Mouse (Mus musculus) thymus, adult 2 months (tissue): ENCODE data around the gene Sec24b. TPM values are rescaled to one million over a fixed set of nuclear protein-coding genes. Genes with fewer than 3 reads are reported as not detected.

Source experiments
- DNase-seq: peaks from one replicate; pipeline ENCODE4 v3.0.0; 2021
- H3K27ac ChIP-seq: fragments of 200-500 bp; 2 replicates; pipeline ENCODE4 v1.5.1; 2012; ENCODE audit warnings: low read length, control low read depth; ENCODE audit not compliant: control insufficient read depth, insufficient read depth
- H3K27me3 ChIP-seq: fragments of 200-500 bp; 2 replicates; pipeline ENCODE4 v1.6.1; 2012; ENCODE audit warnings: mild to moderate bottlenecking, low read length, moderate library complexity, mixed read lengths; ENCODE audit not compliant: control insufficient read depth, insufficient read depth
- H3K36me3 ChIP-seq: fragments of 200-500 bp; 2 replicates; pipeline ENCODE4 v1.6.1; 2012; ENCODE audit warnings: mild to moderate bottlenecking, low read length, moderate library complexity; ENCODE audit not compliant: control insufficient read depth, insufficient read depth
- H3K4me1 ChIP-seq: fragments of 200-500 bp; replicated peaks from 2 replicates; pipeline ENCODE4 v1.6.1; 2012; ENCODE audit warnings: low read length; ENCODE audit not compliant: control insufficient read depth, insufficient read depth
- H3K4me3 ChIP-seq: fragments of 200-500 bp; 2 replicates; pipeline ENCODE4 v1.5.1; 2012; ENCODE audit warnings: mild to moderate bottlenecking, low read length, control low read depth, moderate library complexity; ENCODE audit not compliant: control insufficient read depth, insufficient read depth
- CTCF ChIP-seq: fragments of 200-500 bp; IDR thresholded peaks from 2 replicates; pipeline ENCODE4 v1.5.1; 2012; ENCODE audit warnings: mild to moderate bottlenecking, control low read depth, low read length, moderate library complexity, borderline replicate concordance; ENCODE audit not compliant: control insufficient read depth, poor library complexity, insufficient read depth; ENCODE audit errors: extremely low read depth
- POLR2A ChIP-seq: fragments of 200-500 bp; IDR thresholded peaks from 2 replicates; pipeline ENCODE4 v1.6.1; 2012; ENCODE audit warnings: mild to moderate bottlenecking, low read length, control low read depth, moderate library complexity; ENCODE audit not compliant: control insufficient read depth, poor library complexity, insufficient read depth; ENCODE audit errors: extremely low read depth
- WGBS: fragments of 180-500 bp; shearing (Covaris S2); methylation state at CpG from one replicate; pipeline ENCODE4 v1.1.7; 2018; 5-methylcytosine and 5-hydroxymethylcytosine counted together
- polyA plus RNA-seq: library from polyadenylated mRNA; depleted of rRNA; stranded (reverse); fragments of >200 nt; gene quantifications from 2 replicates; pipeline ENCODE4 v1.2.3, GENCODE M21; 2012

Gene Sec24b
- polyA plus RNA-seq, 1 experiment: 149 TPM

DNA sequence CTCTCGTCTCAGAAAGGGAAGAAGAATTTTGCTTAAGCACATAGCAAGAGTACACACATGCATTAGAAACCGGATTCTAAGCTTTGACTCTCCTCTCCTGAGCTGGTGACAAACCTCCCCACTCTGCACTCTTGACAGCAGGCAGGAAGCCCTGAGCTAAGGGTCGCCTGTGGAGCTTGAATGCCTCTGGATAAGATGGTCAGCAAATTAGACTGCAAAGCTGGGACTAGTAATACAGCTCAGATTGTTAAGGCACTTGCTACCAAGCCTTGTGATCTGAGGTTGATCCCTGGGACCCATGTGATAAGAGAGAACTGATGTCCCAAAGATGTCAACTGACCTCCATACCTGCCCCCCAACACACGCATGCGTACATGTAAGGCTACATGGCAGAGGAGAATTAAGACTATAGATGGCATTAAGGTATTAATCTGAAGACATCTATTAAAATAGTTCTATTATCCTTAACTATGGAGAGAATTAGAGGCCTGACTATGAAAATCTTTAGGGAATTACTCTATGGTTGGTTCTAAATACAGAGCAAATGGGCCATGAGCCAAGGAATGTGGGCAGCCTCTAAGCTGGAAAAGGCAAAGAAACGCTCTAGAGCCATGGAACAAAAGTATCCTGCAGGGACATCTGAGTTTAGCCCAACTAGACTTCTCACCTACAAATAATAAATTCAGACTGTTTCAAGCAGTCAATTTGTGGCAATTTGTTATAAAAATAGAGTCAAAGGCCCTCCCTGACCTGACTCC, 8.6 kb downstream of the Sec24b start:
- Histone ChIP-seq H3K27me3 (no peaks in the 10 kb centered on the region), H3K36me3 (no peaks in the 10 kb centered on the region), H3K27ac (no peak overlapping the region), H3K4me3 (no peak overlapping the region), H3K4me1 (peaks cover 21% of the 10 kb centered on the region)
- 93% methylated on average over 6 of the region's 6 CpGs for WGBS
- no peak for TF ChIP-seq POLR2A
- TF ChIP-seq CTCF: no peak
- DNase-seq: no peak

GRCm38 (mm10) chr3:130052116-130052515, 9.2 kb downstream of the Sec24b start:
- WGBS: 88% methylated on average over 8 of the region's 8 CpGs

DNA sequence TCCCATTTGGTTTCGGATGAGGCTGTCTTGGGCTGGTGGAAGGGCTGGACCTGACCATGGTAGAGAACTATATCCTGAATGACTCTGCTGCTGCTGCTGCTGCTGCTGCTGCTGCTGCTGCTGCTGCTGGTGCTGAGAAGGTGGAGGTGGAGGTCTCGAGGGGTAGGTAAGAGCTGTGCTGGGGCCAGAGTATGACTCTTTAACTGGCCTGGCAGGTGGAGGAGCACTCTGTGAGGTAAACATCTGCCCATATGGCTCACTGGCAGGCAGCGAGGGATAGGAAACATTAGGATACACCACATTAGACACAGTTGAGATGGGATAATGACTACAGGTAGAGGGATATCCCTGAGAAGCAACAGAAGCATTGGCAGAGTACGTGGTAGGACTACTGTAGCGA, 20.6 kb downstream of the Sec24b start:
- Histone ChIP-seq H3K4me1 (no peaks in the 10 kb centered on the region), H3K4me3 (no peak overlapping the region), H3K27ac (no peak overlapping the region), H3K36me3 (peaks cover 19% of the 10 kb centered on the region), H3K27me3 (no peaks in the 10 kb centered on the region)
- 97% methylated on average over 5 of the region's 5 CpGs for WGBS
- DNase-seq: no peak
- TF ChIP-seq CTCF (no peak), POLR2A (no peak)

More at GRCm38 (mm10) chr3:130052116-130052515, 9.2 kb downstream of the Sec24b start:
- Histone ChIP-seq H3K27me3 (no peaks in the 10 kb centered on the region), H3K36me3 (no peaks in the 10 kb centered on the region), H3K27ac (no peak overlapping the region; the same call in 1 of the 2 replicates), H3K4me3 (no peak overlapping the region), H3K4me1 (peaks cover 15% of the 10 kb centered on the region)
- no peak for DNase-seq
- TF ChIP-seq CTCF (no peak), POLR2A (no peak)

DNA sequence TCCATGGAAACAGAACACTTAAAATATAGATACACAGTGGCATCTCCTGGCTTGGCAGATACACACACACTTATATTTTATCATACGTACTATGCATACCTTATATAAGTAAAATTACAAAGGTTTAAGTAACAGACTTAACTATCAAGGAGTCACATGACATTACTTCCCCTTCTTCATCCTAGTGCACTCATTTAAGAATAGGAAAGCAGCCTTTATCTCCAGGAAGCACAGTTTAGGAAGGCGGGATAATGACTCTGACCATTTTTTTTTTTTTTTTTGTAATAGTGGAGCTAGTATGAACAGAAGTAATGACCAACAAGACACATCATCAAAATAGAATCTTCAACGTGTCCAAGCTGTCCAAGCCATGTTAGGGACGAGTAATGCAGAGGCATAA, 21.3 kb downstream of the Sec24b start:
- no peak for TF ChIP-seq CTCF
- TF ChIP-seq POLR2A: no peak
- peaks cover 26% of the 10 kb centered on the region for H3K36me3 ChIP-seq
- no peak for DNase-seq
- no peak overlapping the region for H3K4me3 ChIP-seq
- 96% methylated on average over 4 of the region's 4 CpGs for WGBS
- no peaks in the 10 kb centered on the region for H3K27me3 ChIP-seq
- no peak overlapping the region for H3K27ac ChIP-seq
- H3K4me1 ChIP-seq: no peaks in the 10 kb centered on the region

- Histone ChIP-seq H3K4me1 (no peaks in the 10 kb centered on the region), H3K27ac (no peak overlapping the region), H3K4me3 (no peak overlapping the region), H3K27me3 (no peaks in the 10 kb centered on the region), H3K36me3 (peaks cover 39% of the 10 kb centered on the region)
- no peak for DNase-seq
- WGBS: 96% methylated on average over 5 of the region's 5 CpGs
- TF ChIP-seq POLR2A (no peak), CTCF (no peak)
Measured at GRCm38 (mm10) chr3:130028741-130029140, 32.6 kb downstream of the Sec24b start.

DNA sequence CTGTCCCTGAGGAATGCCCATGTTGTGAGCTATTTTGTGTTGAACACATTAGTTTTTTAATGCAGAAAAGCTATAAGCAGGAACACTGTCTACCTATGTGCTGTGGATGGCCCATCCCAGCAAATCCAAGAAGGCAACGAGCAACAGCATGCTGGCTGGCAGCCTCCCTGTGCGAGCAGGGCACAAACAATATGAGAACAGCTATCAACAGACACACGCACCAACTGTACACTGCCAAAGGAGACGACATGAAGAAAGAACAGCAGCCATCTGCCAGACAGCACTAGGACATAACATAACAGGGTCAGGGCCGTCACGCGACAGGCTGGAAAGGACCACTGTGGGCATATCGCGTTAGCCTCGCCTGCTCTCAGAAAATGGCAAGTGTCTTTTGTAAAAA, 35.2 kb downstream of the Sec24b start:
- H3K4me1 ChIP-seq: no peaks in the 10 kb centered on the region
- 98% methylated on average over 10 of the region's 10 CpGs for WGBS
- H3K4me3 ChIP-seq: no peak overlapping the region
- no peaks in the 10 kb centered on the region for H3K27me3 ChIP-seq
- no peak overlapping the region for H3K27ac ChIP-seq
- peaks cover 23% of the 10 kb centered on the region for H3K36me3 ChIP-seq
- no peak for DNase-seq
- TF ChIP-seq CTCF: no peak
- TF ChIP-seq POLR2A: no peak
